Mouse (Mus musculus) liver, embryonic 16.5 days (tissue): ENCODE measurements around the gene Aqp12. TPM values are rescaled to one million over a fixed set of nuclear protein-coding genes. Genes with fewer than 3 reads are reported as not detected.

Experiments used
- ATAC-seq: fragments of 200-750 bp; cut with Nextera tagmentation; 2 replicates; pipeline ENCODE4 v1.8.0; 2017; ENCODE audit warnings: low read depth, mild to moderate bottlenecking, moderate number of reproducible peaks, moderate library complexity
- H3K27ac ChIP-seq: fragments of 300-500 bp; sonication (generic); 2 replicates; pipeline ENCODE4 v1.5.1; 2014; ENCODE audit warnings: mild to moderate bottlenecking, low read length
- H3K27me3 ChIP-seq: fragments of 300-500 bp; sonication (generic); 2 replicates; pipeline ENCODE4 v1.6.1; 2014; ENCODE audit warnings: low read depth, low read length, mixed read lengths; ENCODE audit not compliant: control insufficient read depth, insufficient read depth
- H3K36me3 ChIP-seq: fragments of 300-500 bp; sonication (generic); 2 replicates; pipeline ENCODE4 v1.6.1; 2014; ENCODE audit warnings: mild to moderate bottlenecking; ENCODE audit not compliant: control insufficient read depth, insufficient read depth
- H3K4me1 ChIP-seq: fragments of 300-500 bp; sonication (generic); 2 replicates; pipeline ENCODE4 v1.6.1; 2014; ENCODE audit warnings: low read depth, low read length, mixed read lengths; ENCODE audit not compliant: control insufficient read depth
- H3K4me2 ChIP-seq: fragments of 300-500 bp; sonication (generic); 2 replicates; pipeline ENCODE4 v1.6.1; 2014; ENCODE audit warnings: low read depth, low read length, mixed read lengths
- H3K4me3 ChIP-seq: fragments of 300-500 bp; sonication (generic); 2 replicates; pipeline ENCODE4 v1.5.1; 2014; ENCODE audit warnings: low read depth, mild to moderate bottlenecking, low read length
- H3K9ac ChIP-seq: fragments of 300-500 bp; sonication (generic); 2 replicates; pipeline ENCODE4 v1.6.1; 2014; ENCODE audit warnings: low read depth, low read length
- H3K9me3 ChIP-seq: fragments of 300-500 bp; sonication (generic); replicated peaks from 2 replicates; pipeline ENCODE4 v1.6.1; 2016; ENCODE audit warnings: low read length; ENCODE audit not compliant: control insufficient read depth
- WGBS: fragments of 180-500 bp; shearing (Covaris S2); extraction: QIAGEN DNeasy Blood & Tissue Kit; methylation state at CpG from one replicate; pipeline ENCODE4 v1.1.7; 2014; ENCODE audit not compliant: insufficient replicate concordance; 5-methylcytosine and 5-hydroxymethylcytosine counted together
- polyA plus RNA-seq: library from polyadenylated mRNA; unstranded; fragments of >200 nt; fragmentation: Nextera tagmentation; extraction: Ambion mirVana; gene quantifications from 2 replicates; pipeline ENCODE4 v1.2.1, GENCODE M21; 2015

The Aqp12 gene
- polyA plus RNA-seq, 1 experiment from 2014 or later = 0.38 TPM

DNA sequence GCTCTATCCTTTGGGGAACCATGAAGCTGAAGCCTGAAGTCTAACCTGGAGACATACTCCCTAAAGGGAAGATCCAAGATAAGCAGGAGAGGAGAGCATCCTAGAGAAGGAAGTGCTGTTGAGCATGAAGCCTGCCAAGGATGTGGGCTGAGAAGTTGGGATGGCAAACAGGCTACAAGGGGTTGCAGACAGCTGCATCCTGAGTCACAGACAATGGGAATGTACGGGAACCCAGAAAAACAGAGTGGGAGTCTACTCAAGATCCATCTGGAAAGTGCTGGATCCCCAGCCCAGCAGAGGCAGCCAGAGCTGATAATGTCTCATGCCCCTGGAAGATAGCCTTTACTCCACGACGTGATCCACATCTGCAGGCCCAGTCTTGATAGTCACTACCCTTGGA lies 25.1 kb downstream of the Aqp12 start:
- peaks cover 12% of the 10 kb centered on the region for H3K4me1 ChIP-seq
- no peak overlapping the region for H3K4me3 ChIP-seq
- no peak overlapping the region for H3K4me2 ChIP-seq
- H3K27me3 ChIP-seq = no peaks in the 10 kb centered on the region
- H3K9me3 ChIP-seq = no peaks in the 10 kb centered on the region
- ATAC-seq = no peak
- no peaks in the 10 kb centered on the region for H3K36me3 ChIP-seq
- 46% methylated on average over 3 of the region's 3 CpGs for WGBS
- H3K9ac ChIP-seq = no peak overlapping the region
- no peak overlapping the region for H3K27ac ChIP-seq

- Histone ChIP-seq H3K9ac (no peak overlapping the region), H3K4me1 (peaks cover 12% of the 10 kb centered on the region), H3K27me3 (no peaks in the 10 kb centered on the region), H3K4me3 (no peak overlapping the region), H3K36me3 (no peaks in the 10 kb centered on the region), H3K27ac (no peak overlapping the region), H3K4me2 (peak overlapping the region; percentile 10; the same call in 1 of the 2 replicates), H3K9me3 (no peaks in the 10 kb centered on the region)
- ATAC-seq = peak; percentile 84
- 25% methylated on average over 8 of the region's 8 CpGs for WGBS
These were observed 27.9 kb downstream of the Aqp12 start for GRCm38 (mm10) chr1:93033989-93034388.

DNA sequence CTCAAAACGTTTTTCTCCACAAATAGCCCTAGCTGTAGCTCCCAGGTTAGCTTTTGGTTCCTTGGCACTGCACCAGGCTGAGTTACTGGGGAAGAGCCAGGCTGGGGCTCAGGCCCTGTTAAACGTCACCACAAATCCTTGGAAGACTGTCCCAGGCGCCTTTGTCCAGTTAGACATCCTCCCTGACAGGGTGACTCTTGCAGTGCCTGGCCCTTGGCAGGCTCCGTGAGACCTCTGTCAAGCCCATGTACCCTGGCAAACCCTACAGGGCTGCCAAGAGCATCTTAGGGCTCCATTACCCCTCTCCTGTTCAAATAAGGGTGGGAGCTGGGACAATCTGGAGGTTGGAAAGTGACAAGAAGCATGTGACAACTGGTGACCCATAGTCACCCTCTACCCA lies 29.8 kb downstream of the Aqp12 start:
- WGBS = 50% methylated on average over 4 of the region's 4 CpGs
- H3K9ac ChIP-seq = no peak overlapping the region
- ATAC-seq = no peak

GRCm38 (mm10) chr1:93046153-93046789 lies 40.1 kb downstream of the Aqp12 start:
- no peak overlapping the region for H3K4me3 ChIP-seq
- H3K36me3 ChIP-seq = no peaks in the 10 kb centered on the region
- no peaks in the 10 kb centered on the region for H3K27me3 ChIP-seq
- H3K9ac ChIP-seq = no peak overlapping the region
- peak; percentile 79 for ATAC-seq
- no peaks in the 10 kb centered on the region for H3K9me3 ChIP-seq
- no peak overlapping the region for H3K27ac ChIP-seq
- WGBS = 43% methylated on average over 10 of the region's 10 CpGs
- H3K4me1 ChIP-seq = no peaks in the 10 kb centered on the region; the same call in 1 of the 2 replicates
- H3K4me2 ChIP-seq = no peak overlapping the region

More for the DNA sequence above, 29.8 kb downstream of the Aqp12 start:
- H3K27ac ChIP-seq = no peak overlapping the region
- peaks cover 12% of the 10 kb centered on the region for H3K4me1 ChIP-seq
- no peaks in the 10 kb centered on the region for H3K36me3 ChIP-seq
- no peaks in the 10 kb centered on the region for H3K9me3 ChIP-seq
- H3K4me2 ChIP-seq = no peak overlapping the region
- H3K4me3 ChIP-seq = no peak overlapping the region
- H3K27me3 ChIP-seq = no peaks in the 10 kb centered on the region

GRCm38 (mm10) chr1:93050071-93050470 lies 43.9 kb downstream of the Aqp12 start:
- no peak overlapping the region for H3K27ac ChIP-seq
- no peaks in the 10 kb centered on the region for H3K9me3 ChIP-seq
- H3K27me3 ChIP-seq = no peaks in the 10 kb centered on the region
- no peak overlapping the region for H3K4me2 ChIP-seq
- no peak for ATAC-seq
- no peak overlapping the region for H3K4me3 ChIP-seq
- 78% methylated on average over 3 of the region's 3 CpGs for WGBS
- no peak overlapping the region for H3K9ac ChIP-seq
- no peaks in the 10 kb centered on the region; the same call in 1 of the 2 replicates for H3K4me1 ChIP-seq
- H3K36me3 ChIP-seq = no peaks in the 10 kb centered on the region

DNA sequence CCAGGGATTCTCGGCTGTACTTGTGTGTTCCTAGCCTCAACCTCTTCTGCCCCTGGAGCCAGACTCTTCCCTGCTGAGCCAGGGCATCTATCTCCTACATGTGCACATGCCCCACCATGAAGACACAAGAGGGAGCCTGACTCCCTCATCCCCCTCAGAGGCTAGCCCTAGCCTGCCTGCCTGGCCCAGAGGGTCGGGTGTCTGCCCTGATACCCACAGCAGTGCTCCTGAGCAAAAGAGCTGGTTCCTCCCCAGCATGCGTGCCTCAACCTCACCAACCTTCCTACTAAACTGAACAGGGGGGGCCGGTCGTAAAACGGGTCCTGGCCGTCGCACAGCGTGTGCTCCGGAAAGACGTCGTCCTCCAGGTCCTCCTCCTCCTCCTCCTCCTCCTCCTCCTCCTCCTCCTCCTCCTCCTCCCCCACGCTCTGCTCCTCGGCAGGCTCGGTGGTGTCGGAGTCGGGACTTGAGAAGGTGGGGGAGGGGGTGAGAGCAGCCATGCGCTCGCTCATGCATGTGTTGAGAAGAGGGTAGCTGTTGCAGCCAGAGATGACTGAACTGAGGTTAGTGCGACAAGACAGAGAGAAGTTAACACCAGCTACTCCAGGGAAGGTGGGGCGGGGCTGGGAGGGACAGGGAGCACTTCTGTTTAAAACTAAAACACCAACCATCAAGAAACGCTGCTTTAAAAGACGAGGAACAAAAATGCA lies 45.1 kb downstream of the Aqp12 start:
- 60% methylated on average over 20 of the region's 23 CpGs for WGBS
- Histone ChIP-seq H3K9ac (no peak overlapping the region), H3K27me3 (no peaks in the 10 kb centered on the region), H3K36me3 (no peaks in the 10 kb centered on the region), H3K4me2 (no peak overlapping the region), H3K4me3 (no peak overlapping the region), H3K27ac (no peak overlapping the region), H3K9me3 (no peaks in the 10 kb centered on the region), H3K4me1 (no peaks in the 10 kb centered on the region; the same call in 1 of the 2 replicates)
- ATAC-seq = no peak

Other genes with a start within 250 kb of the Aqp12 start
- gene Gpc1, start 174.7 kb upstream of the Aqp12 start, polyA plus RNA-seq = 3.2 and 4.1 TPM in 2 replicates
- gene Ankmy1, start 103.4 kb upstream of the Aqp12 start, polyA plus RNA-seq = 0.05 TPM in 1 of 2 replicates, not detected in the other
- gene Dusp28, start 99.4 kb upstream of the Aqp12 start, polyA plus RNA-seq = 6.5 and 8.1 TPM in 2 replicates
- 4.5 and 7.8 TPM in 2 replicates for gene Rnpepl1, start 95.6 kb upstream of the Aqp12 start, polyA plus RNA-seq
- gene Capn10, start 72.0 kb upstream of the Aqp12 start, polyA plus RNA-seq = 17.5 and 22.4 TPM in 2 replicates
- gene Gpr35, start 55.5 kb upstream of the Aqp12 start, polyA plus RNA-seq = 0.65 and 0.76 TPM in 2 replicates
- gene Kif1a, start 95.6 kb downstream of the Aqp12 start, polyA plus RNA-seq = 0.19 and 0.20 TPM in 2 replicates
- 15.5 and 17.4 TPM in 2 replicates for gene Agxt, start 128.9 kb downstream of the Aqp12 start, polyA plus RNA-seq
- 0.11 and 0.32 TPM in 2 replicates for gene 2310007B03Rik, start 154.6 kb downstream of the Aqp12 start, polyA plus RNA-seq
- 0.01 TPM in 1 of 2 replicates, not detected in the other for gene Crocc2, start 162.4 kb downstream of the Aqp12 start, polyA plus RNA-seq
- 0.19 and 0.29 TPM in 2 replicates for gene Sned1, start 229.5 kb downstream of the Aqp12 start, polyA plus RNA-seq